Mouse (Mus musculus) embryonic fibroblast, embryonic 13.5 days (primary cell): ENCODE measurements at regions not wholly inside any gene's neighbourhood (a gene's known extent, or its start where the extent isn't known, plus 50 kb on each side); places are given as distances from the start of the nearest gene placed in this dataset.

ENCODE experiments used
- CTCF ChIP-seq: IDR thresholded peaks from 2 replicates; pipeline ENCODE4 v1.5.1; 2011; ENCODE audit warnings: mild to moderate bottlenecking, control low read depth, low read length, moderate library complexity, borderline replicate concordance; ENCODE audit not compliant: insufficient read depth
- POLR2A ChIP-seq: IDR thresholded peaks from 2 replicates; pipeline ENCODE4 v1.6.1; 2011; ENCODE audit warnings: low read depth, mild to moderate bottlenecking, control low read depth, low read length, moderate library complexity

- no peak for TF ChIP-seq CTCF
- TF ChIP-seq POLR2A = no peak
Measured at GRCm38 (mm10) chr4:125319343-125319742, 171.2 kb upstream of the Grik3 start.
